Mouse (Mus musculus): ENCODE data around the gene Etnk2. TPM values are rescaled to one million over a fixed set of nuclear protein-coding genes. Genes with fewer than 3 reads are reported as not detected.

Gene Etnk2
- polyA plus RNA-seq (2012; rRNA removed): 9.6 and 12.1 TPM in 2 replicates

DNA sequence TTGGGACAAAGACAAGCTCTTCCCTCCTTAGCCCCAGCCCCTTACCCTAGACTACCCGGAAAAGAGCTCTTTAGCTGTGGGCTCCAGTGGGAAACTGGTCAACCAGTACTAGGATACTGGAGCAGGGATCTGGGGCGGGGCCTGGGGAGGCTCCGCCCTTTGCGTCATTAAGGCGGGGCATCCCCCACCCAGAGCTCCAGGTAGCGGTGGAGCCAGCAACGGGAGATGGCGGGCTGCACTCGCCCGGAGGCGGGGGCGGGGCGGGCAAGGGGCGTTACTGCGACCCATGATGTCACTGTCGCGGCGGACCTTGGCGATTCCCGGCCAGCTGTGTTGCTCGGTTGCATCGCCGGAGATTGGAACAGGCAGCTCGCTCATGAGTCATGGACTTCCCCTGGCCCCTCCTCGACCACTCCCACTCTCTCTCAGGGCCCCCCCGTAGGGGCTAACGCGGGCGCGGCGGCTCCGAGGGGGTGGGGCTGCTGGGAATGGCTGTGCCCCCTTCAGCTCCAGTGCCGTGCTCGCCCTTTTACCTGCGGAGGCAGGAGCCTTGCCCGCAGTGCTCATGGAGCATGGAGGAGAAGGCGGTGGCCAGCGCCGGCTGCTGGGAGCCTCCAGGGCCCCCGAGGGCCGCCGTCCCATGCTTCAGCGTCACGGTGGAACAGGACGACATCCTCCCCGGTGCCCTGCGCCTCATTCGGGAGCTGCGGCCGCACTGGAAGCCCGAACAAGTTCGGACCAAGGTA is at the start of gene Etnk2:
Gene Etnk2 (plus strand): TSS at position 297 of the 746 bp plus-strand sequence.
- TF ChIP-seq POLR2A (IDR thresholded peaks at IDR 0.05; ENCODE audit: borderline replicate concordance, extremely low read depth, insufficient read depth, insufficient read length, poor library complexity, severe bottlenecking) (no peak), CTCF (IDR thresholded peaks at IDR 0.05; ENCODE audit: borderline replicate concordance, extremely low read depth, insufficient read depth, insufficient read length) (no peak)
- peak; percentile 82 for DNase-seq (ENCODE audit: low read depth)

DNA sequence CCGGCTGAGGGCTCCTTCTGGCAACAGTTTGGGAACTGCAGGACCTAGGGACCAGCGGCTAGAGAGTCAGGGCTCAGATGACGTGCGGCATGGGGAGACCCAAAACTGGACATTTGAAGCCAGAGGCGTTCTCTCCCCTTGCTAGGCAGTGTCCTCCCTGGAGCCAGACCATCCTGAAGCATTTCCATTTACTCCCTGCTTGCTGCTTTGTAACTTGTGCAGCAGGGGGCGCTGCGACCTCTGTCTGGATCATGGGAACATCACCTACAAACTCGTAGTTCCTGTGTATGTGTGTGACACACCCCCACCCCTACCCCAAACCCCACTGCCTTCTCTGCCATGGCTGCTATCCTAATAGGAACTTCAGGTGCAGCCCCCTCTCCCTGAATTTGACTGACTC is 49.0 kb upstream of the Etnk2 start:
- peak; percentile 73 for DNase-seq (ENCODE audit: low read depth)
- TF ChIP-seq POLR2A (IDR thresholded peaks at IDR 0.05; ENCODE audit: borderline replicate concordance, extremely low read depth, insufficient read depth, insufficient read length, poor library complexity, severe bottlenecking) (no peak), CTCF (IDR thresholded peaks at IDR 0.05; ENCODE audit: borderline replicate concordance, extremely low read depth, insufficient read depth, insufficient read length) (peak; percentile 80)

GRCm38 (mm10) chr1:133315775-133316174 is 47.6 kb upstream of the Etnk2 start:
- TF ChIP-seq CTCF (IDR thresholded peaks at IDR 0.05; ENCODE audit: borderline replicate concordance, extremely low read depth, insufficient read depth, insufficient read length) (no peak), POLR2A (IDR thresholded peaks at IDR 0.05; ENCODE audit: borderline replicate concordance, extremely low read depth, insufficient read depth, insufficient read length, poor library complexity, severe bottlenecking) (no peak)
- DNase-seq (ENCODE audit: low read depth): no peak

GRCm38 (mm10) chr1:133316577-133316976 is 46.8 kb upstream of the Etnk2 start:
- DNase-seq (ENCODE audit: low read depth): no peak
- TF ChIP-seq POLR2A (IDR thresholded peaks at IDR 0.05; ENCODE audit: borderline replicate concordance, extremely low read depth, insufficient read depth, insufficient read length, poor library complexity, severe bottlenecking) (no peak), CTCF (IDR thresholded peaks at IDR 0.05; ENCODE audit: borderline replicate concordance, extremely low read depth, insufficient read depth, insufficient read length) (no peak)

- TF ChIP-seq CTCF (IDR thresholded peaks at IDR 0.05; ENCODE audit: borderline replicate concordance, extremely low read depth, insufficient read depth, insufficient read length) (peak; percentile 28; the same call in 1 of the 2 replicates), POLR2A (IDR thresholded peaks at IDR 0.05; ENCODE audit: borderline replicate concordance, extremely low read depth, insufficient read depth, insufficient read length, poor library complexity, severe bottlenecking) (no peak)
- peak; percentile 46 for DNase-seq (ENCODE audit: low read depth)
Measured at GRCm38 (mm10) chr1:133317149-133317548, 46.2 kb upstream of the Etnk2 start.

DNA sequence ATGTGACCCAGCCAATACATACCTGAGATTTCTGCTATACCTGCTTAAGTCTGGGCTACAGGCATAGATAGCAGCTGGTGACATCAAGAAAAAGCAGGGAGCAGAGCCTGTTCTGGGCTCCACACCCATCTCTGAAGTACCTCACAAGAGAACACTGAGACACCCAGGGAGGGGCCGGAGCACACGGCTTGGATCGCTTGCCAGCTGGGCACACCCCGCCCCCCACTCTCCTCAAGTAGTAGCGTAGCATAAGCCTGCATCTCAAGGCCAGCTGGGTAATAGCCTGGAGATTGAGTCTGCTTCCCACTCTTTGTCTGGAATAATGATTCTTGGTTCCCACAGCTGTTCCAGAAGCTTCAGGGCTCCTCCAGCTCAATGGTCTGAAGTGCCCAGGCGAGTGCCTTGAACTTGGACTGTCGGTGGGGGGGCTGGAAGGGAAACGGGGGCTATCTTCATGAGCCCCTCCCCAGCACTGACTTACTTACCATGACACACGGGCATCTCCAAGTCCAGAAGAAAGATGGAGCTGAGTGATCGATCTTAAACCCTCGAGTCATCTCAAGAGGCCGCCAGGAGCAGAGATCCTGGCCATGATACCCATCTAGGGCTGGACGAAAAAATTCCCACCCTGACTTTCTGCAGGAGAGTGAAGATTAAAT is 42.0 kb upstream of the Etnk2 start, which contains the start of gene Kiss1:
Gene Kiss1 (plus strand): TSS at position 609 of the 659 bp plus-strand sequence.
- DNase-seq (ENCODE audit: low read depth): peak; percentile 73
- no peak for TF ChIP-seq POLR2A (IDR thresholded peaks at IDR 0.05; ENCODE audit: borderline replicate concordance, extremely low read depth, insufficient read depth, insufficient read length, poor library complexity, severe bottlenecking)
- no peak for TF ChIP-seq CTCF (IDR thresholded peaks at IDR 0.05; ENCODE audit: borderline replicate concordance, extremely low read depth, insufficient read depth, insufficient read length)

DNA sequence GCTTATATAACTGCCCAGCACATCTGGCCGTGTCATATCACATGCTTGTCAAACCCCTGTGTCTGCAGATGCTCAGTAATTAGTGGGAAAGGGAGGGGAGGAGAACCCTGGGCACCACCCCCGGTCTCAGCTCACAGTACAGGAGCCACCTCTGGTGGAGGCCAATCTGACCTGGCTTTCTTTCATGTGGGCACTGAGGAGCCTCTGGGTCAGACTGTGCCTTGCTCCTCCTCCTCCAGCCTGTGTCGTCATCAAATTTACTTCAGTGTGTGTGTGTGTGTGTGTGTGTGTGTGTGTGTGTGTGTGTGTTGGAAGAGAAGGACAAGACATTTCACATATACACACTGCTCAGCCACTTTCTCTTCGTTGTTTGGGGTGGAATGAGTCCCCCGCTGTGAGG is 40.0 kb upstream of the Etnk2 start:
- DNase-seq (ENCODE audit: low read depth): no peak
- TF ChIP-seq POLR2A (IDR thresholded peaks at IDR 0.05; ENCODE audit: borderline replicate concordance, extremely low read depth, insufficient read depth, insufficient read length, poor library complexity, severe bottlenecking) (no peak), CTCF (IDR thresholded peaks at IDR 0.05; ENCODE audit: borderline replicate concordance, extremely low read depth, insufficient read depth, insufficient read length) (no peak)

DNA sequence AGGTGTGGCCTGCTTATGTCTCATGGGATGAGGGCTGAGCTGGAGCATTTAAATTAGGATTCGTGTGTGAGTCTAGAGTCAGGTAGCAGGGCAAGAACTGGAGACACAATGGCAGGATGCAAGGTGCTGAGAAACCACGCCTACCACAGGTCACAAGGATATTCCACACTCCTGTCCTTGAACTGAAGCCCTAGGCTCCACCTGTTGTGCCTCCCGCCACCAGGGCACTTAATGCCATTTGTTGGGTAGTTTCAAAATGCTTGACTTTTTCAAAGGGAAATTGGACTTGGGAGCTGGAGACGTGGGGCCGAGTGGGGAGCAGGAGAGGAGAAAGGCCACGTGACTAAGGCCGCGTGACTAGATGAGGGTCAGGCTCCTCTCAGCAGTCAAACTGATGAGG is 37.4 kb upstream of the Etnk2 start:
- no peak for TF ChIP-seq POLR2A (IDR thresholded peaks at IDR 0.05; ENCODE audit: borderline replicate concordance, extremely low read depth, insufficient read depth, insufficient read length, poor library complexity, severe bottlenecking)
- no peak for DNase-seq (ENCODE audit: low read depth)

- TF ChIP-seq POLR2A (IDR thresholded peaks at IDR 0.05; ENCODE audit: borderline replicate concordance, extremely low read depth, insufficient read depth, insufficient read length, poor library complexity, severe bottlenecking): no peak
- no peak for TF ChIP-seq CTCF (IDR thresholded peaks at IDR 0.05; ENCODE audit: borderline replicate concordance, extremely low read depth, insufficient read depth, insufficient read length)
- DNase-seq (ENCODE audit: low read depth): no peak
Measured at GRCm38 (mm10) chr1:133327094-133327493, 36.3 kb upstream of the Etnk2 start.

DNA sequence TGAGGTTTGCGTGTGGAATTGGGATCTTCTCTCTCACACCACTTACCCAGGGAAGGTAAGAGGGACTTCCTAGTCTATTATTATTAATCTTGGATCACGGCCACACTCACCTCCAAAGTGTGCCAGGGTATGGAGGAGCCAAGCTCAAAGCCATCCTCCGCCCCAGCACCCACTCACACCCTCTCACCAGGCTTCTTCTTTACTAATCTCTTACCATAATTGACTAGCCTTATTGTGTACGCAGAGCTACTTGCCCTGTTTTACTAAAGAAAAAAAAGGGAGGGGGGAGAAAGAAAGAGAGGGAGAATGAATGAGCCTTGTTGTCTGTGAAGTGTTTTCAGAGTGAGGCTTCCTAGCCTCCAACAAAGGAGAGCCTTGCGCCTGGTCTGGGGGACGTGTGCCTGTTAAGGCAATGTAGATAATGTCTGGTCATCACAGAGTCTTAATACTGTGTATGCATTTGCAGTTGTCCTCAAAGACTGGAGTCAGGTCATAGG is 35.0 kb upstream of the Etnk2 start:
- peak; percentile 72 for DNase-seq (ENCODE audit: low read depth)
- no peak for TF ChIP-seq CTCF (IDR thresholded peaks at IDR 0.05; ENCODE audit: borderline replicate concordance, extremely low read depth, insufficient read depth, insufficient read length)
- TF ChIP-seq POLR2A (IDR thresholded peaks at IDR 0.05; ENCODE audit: borderline replicate concordance, extremely low read depth, insufficient read depth, insufficient read length, poor library complexity, severe bottlenecking): no peak

DNA sequence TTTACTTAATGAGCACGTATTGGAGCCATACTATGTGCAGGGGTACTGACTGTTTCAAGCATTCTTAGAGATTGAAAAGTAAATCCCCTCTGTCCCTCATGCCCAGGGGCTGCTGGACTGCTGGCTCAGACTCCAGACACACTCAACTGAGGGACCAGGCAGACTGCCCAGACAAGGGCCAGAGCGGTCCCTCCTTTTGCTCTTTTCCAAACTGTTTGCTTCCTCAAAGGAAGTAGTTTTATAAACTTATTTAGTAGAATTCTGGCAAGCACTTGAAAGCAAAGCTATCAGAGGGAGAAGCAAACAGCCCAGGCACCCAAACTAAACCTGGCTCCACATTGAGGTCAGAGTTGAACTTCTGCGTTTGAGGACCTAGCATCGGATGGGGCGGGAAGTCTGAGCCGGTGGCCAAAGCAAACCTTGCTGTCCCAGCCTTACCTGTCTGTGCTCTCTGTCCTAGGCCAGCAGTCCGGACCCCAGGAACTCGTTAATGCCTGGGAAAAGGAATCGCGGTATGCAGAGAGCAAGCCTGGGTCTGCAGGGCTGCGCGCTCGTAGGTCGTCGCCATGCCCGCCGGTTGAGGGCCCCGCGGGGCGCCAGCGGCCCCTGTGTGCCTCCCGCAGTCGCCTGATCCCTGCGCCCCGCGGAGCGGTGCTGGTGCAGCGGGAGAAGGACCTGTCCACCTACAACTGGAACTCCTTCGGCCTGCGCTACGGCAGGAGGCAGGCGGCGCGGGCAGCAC is 34.3 kb upstream of the Etnk2 start:
- DNase-seq (ENCODE audit: low read depth): peak; percentile 68
- TF ChIP-seq POLR2A (IDR thresholded peaks at IDR 0.05; ENCODE audit: borderline replicate concordance, extremely low read depth, insufficient read depth, insufficient read length, poor library complexity, severe bottlenecking) (no peak), CTCF (IDR thresholded peaks at IDR 0.05; ENCODE audit: borderline replicate concordance, extremely low read depth, insufficient read depth, insufficient read length) (no peak)

All from brain, embryonic 14.5 days (tissue).